Mouse (Mus musculus): Measurements from ENCODE around the gene Haghl. TPM values are rescaled to one million over a fixed set of nuclear protein-coding genes. Genes with fewer than 3 reads are reported as not detected.

Gene Haghl
- polyA plus RNA-seq, 1 experiment from 2014 or later, result 57.7 TPM

DNA sequence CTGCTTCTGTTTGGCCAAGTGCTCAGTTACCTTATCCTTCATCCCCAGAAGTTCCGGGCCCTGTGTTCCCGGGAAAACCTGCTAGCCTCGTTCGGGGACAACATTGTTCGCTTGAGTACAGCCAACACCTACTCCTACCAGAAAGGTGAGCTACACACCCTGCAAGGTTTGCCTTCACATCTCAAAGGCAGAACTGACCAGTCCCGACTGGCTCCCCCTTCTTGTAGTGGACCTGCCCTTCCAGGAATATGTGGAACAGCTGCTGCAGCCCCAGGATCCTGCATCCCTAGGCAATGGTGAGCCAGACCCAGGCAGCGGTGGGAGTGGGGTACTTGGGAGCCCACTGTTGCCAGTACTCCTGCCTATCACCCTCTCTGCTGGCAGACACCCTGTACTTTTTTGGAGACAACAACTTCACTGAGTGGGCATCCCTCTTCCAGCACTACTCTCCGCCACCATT lies 44.1 kb upstream of the Haghl start:
- ATAC-seq (ENCODE audit: low read depth), result no peak
- Histone ChIP-seq H3K27ac (ENCODE audit: low read length) (peak overlapping the region; percentile 92), H3K4me1 (replicated peaks; ENCODE audit: control insufficient read depth, insufficient read depth, low read length) (peaks cover 44% of the 10 kb centered on the region), H3K36me3 (ENCODE audit: control insufficient read depth, insufficient read depth, low read length) (peaks cover 14% of the 10 kb centered on the region), H3K27me3 (ENCODE audit: control insufficient read depth, insufficient read depth, low read depth, low read length) (no peaks in the 10 kb centered on the region), H3K4me3 (ENCODE audit: low read length) (peak overlapping the region; percentile 72), H3K4me2 (ENCODE audit: low read depth, low read length) (peak overlapping the region; percentile 84), H3K9ac (ENCODE audit: low read length) (peak overlapping the region; percentile 85), H3K9me3 (ENCODE audit: control insufficient read depth, low read length) (no peaks in the 10 kb centered on the region)
- WGBS, result 32% methylated on average over 8 of the region's 8 CpGs

DNA sequence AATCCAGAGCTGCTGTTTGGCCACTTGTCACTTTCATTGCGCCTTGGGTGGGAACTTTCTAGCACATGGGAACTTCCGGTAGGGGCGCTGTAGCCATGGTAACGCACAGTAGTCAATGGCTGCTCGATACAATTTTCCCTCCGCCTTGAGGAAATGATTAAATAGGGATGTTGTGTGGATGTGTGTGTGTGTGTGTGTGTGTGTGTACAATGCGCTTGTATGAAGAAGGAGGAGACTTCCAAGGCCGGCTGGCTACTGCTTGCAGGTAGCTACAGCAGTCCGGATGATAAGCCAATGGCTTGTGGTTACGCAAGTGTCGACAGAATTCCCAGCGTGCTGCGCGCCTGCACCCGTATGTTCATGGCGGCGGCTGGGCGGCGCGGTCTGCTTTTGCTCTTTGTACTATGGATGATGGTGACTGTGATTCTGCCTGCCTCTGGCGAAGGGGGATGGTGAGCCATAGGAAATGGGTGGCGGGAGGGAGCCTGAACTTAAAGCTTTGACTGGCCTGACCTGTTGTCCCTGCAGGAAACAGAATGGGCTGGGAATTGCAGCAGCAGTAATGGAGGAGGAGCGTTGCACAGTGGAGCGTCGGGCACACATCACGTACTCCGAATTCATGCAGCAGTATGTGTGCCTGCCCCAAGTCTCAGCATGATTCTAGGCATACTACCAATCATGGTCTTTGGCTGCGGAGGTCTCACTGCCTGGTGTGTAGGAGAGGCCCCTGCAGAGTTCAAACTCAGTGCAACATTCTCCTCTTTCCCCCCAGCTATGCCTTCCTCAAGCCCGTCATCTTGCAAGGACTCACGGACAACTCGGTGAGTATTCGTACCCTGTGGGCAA lies 43.5 kb upstream of the Haghl start, which contains the start of gene Jmjd8:
Gene Jmjd8 (plus strand): TSS at position 156 of the 846 bp plus-strand sequence.
- Histone ChIP-seq H3K9ac (ENCODE audit: low read length) (peak within 1 kb of the TSS; percentile 85), H3K4me3 (ENCODE audit: low read length) (peak within 1 kb of the TSS; percentile 72), H3K27me3 (ENCODE audit: control insufficient read depth, insufficient read depth, low read depth, low read length) (no peaks in the 10 kb centered on the region), H3K9me3 (ENCODE audit: control insufficient read depth, low read length) (no peaks in the 10 kb centered on the region), H3K36me3 (ENCODE audit: control insufficient read depth, insufficient read depth, low read length) (peaks cover 14% of the 10 kb centered on the region), H3K27ac (ENCODE audit: low read length) (peak within 1 kb of the TSS; percentile 92), H3K4me2 (ENCODE audit: low read depth, low read length) (peak within 1 kb of the TSS; percentile 84), H3K4me1 (replicated peaks; ENCODE audit: control insufficient read depth, insufficient read depth, low read length) (peaks cover 44% of the 10 kb centered on the region)
- peak; percentile 23 for ATAC-seq (ENCODE audit: low read depth)
- WGBS, result 0% methylated on average over 32 of the region's 32 CpGs

DNA sequence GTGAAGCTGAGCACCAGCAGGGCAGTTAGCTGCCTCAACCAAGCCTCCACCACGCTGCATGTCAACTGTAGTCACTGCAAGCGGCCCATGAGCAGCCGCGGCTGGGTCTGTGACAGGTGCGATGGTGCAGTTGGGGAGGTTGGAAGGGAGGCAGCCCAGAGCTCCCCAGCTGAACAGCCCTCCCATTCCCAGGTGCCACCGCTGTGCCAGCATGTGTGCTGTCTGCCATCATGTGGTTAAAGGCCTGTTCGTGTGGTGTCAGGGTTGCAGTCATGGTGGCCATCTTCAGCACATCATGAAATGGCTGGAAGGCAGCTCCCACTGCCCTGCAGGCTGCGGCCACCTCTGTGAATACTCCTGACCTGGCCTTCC lies 42.7 kb upstream of the Haghl start:
- Histone ChIP-seq H3K36me3 (ENCODE audit: control insufficient read depth, insufficient read depth, low read length) (peaks cover 14% of the 10 kb centered on the region), H3K9me3 (ENCODE audit: control insufficient read depth, low read length) (no peaks in the 10 kb centered on the region), H3K9ac (ENCODE audit: low read length) (peak overlapping the region; percentile 85), H3K27ac (ENCODE audit: low read length) (peak overlapping the region; percentile 92; the same call in 1 of the 2 replicates), H3K4me1 (replicated peaks; ENCODE audit: control insufficient read depth, insufficient read depth, low read length) (peaks cover 46% of the 10 kb centered on the region), H3K4me2 (ENCODE audit: low read depth, low read length) (peak overlapping the region; percentile 84), H3K4me3 (ENCODE audit: low read length) (peak overlapping the region; percentile 72), H3K27me3 (ENCODE audit: control insufficient read depth, insufficient read depth, low read depth, low read length) (no peaks in the 10 kb centered on the region)
- 82% methylated on average over 8 of the region's 8 CpGs for WGBS
- ATAC-seq (ENCODE audit: low read depth), result no peak

DNA sequence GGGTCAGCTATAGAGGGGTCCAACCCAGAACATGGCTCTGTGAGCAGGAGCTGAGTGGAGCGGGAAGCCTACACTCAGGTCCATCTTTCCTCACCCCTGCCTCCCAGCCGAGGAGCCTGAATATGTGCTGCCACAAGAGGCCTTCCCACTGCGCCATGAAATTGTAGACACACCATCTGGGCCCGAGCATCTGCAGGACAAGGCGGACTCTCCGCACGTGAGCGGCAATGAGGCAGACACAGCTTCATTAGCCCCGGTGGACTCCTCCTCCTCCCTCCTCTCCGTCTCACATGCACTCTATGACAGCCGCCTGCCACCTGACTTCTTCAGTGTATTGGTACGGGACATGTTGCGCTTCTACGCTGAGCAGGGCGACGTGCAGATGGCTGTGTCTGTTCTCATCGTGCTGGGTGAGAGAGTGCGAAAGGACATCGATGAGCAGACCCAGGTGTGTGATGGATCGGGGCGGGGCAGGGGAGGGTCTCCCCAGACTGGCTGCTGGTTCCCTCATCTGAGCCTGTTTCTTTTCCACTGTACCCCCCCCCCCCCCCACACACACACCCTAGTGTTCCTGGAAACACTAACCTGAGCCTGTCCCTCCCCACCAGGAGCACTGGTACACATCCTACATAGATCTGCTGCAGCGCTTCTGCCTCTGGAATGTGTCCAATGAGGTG lies 42.2 kb upstream of the Haghl start:
- no peak overlapping the region for H3K4me3 ChIP-seq (ENCODE audit: low read length)
- ATAC-seq (ENCODE audit: low read depth), result no peak
- peaks cover 46% of the 10 kb centered on the region for H3K4me1 ChIP-seq (replicated peaks; ENCODE audit: control insufficient read depth, insufficient read depth, low read length)
- no peak overlapping the region for H3K4me2 ChIP-seq (ENCODE audit: low read depth, low read length)
- no peak overlapping the region for H3K9ac ChIP-seq (ENCODE audit: low read length)
- H3K36me3 ChIP-seq (ENCODE audit: control insufficient read depth, insufficient read depth, low read length), result peaks cover 14% of the 10 kb centered on the region
- no peak overlapping the region for H3K27ac ChIP-seq (ENCODE audit: low read length)
- H3K27me3 ChIP-seq (ENCODE audit: control insufficient read depth, insufficient read depth, low read depth, low read length), result no peaks in the 10 kb centered on the region
- no peaks in the 10 kb centered on the region for H3K9me3 ChIP-seq (ENCODE audit: control insufficient read depth, low read length)
- 89% methylated on average over 22 of the region's 22 CpGs for WGBS

DNA sequence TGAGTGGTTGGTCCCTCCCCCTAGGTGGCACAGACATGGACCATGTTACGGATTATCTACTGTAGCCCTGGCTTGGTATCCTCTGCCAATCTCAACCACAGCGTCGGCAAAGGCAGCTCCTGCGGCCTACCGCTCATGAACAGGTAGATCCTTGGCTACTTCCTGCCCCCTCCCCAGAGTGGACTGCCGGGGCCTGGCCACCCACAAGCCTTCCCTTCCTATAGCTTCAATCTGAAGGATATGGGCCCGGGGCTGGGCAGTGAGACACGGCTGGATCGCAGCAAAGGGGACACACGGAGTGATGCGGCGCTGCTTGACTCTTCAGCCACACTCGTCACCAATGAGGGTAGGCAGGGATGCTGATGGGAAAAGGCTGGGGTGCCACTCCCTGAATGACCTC lies 41.5 kb upstream of the Haghl start:
- H3K27ac ChIP-seq (ENCODE audit: low read length), result no peak overlapping the region
- peaks cover 14% of the 10 kb centered on the region for H3K36me3 ChIP-seq (ENCODE audit: control insufficient read depth, insufficient read depth, low read length)
- 95% methylated on average over 13 of the region's 13 CpGs for WGBS
- H3K9ac ChIP-seq (ENCODE audit: low read length), result no peak overlapping the region
- H3K4me2 ChIP-seq (ENCODE audit: low read depth, low read length), result no peak overlapping the region
- H3K4me3 ChIP-seq (ENCODE audit: low read length), result no peak overlapping the region
- no peaks in the 10 kb centered on the region for H3K27me3 ChIP-seq (ENCODE audit: control insufficient read depth, insufficient read depth, low read depth, low read length)
- no peak for ATAC-seq (ENCODE audit: low read depth)
- peaks cover 44% of the 10 kb centered on the region for H3K4me1 ChIP-seq (replicated peaks; ENCODE audit: control insufficient read depth, insufficient read depth, low read length)
- no peaks in the 10 kb centered on the region for H3K9me3 ChIP-seq (ENCODE audit: control insufficient read depth, low read length)

DNA sequence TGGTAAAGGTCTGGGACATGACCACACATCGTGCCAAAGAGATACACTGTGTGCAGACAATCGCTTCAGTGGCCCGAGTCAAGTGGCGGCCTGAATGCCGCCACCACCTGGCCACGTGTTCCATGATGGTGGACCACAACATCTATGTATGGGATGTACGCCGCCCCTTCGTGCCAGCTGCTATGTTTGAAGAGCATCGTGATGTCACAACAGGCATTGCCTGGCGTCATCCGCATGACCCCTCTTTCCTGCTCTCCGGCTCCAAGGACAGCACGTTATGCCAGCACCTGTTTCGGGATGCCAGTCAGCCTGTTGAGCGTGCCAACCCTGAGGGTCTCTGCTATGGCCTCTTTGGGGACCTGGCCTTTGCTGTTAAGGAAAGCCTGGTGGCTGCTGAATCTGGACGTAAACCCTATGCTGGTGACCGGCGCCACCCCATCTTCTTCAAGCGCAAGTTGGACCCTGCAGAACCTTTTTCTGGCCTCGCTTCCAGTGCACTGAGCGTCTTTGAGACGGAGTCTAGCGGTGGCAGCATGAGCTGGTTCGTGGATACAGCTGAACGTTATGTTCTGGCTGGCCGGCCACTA lies 40.6 kb upstream of the Haghl start:
- Histone ChIP-seq H3K4me3 (ENCODE audit: low read length) (no peak overlapping the region), H3K36me3 (ENCODE audit: control insufficient read depth, insufficient read depth, low read length) (peaks cover 9% of the 10 kb centered on the region), H3K4me2 (ENCODE audit: low read depth, low read length) (no peak overlapping the region), H3K4me1 (replicated peaks; ENCODE audit: control insufficient read depth, insufficient read depth, low read length) (peaks cover 35% of the 10 kb centered on the region), H3K9me3 (ENCODE audit: control insufficient read depth, low read length) (no peaks in the 10 kb centered on the region), H3K27me3 (ENCODE audit: control insufficient read depth, insufficient read depth, low read depth, low read length) (no peaks in the 10 kb centered on the region), H3K27ac (ENCODE audit: low read length) (no peak overlapping the region), H3K9ac (ENCODE audit: low read length) (no peak overlapping the region)
- no peak for ATAC-seq (ENCODE audit: low read depth)
- WGBS, result 92% methylated on average over 27 of the region's 27 CpGs

DNA sequence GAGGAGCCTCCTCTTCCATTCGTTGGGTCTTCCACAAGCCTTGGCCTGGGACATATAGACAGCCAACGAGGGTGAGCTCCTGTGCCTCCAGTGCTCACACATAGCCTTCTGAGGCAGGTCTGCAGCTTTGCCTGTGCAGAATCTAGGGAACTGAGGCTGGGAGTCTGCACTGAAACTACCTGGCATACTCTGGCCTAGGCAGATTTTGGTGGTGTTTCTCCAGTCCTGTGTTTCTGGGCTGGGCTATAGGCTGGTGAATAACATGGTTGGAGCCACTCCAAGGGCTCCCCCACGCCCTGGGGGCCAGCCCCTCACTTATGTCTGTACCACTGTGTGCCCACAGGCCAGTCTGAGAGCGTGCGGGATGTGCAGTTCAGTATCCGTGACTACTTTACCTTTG lies 39.8 kb upstream of the Haghl start:
- ATAC-seq (ENCODE audit: low read depth), result no peak
- Histone ChIP-seq H3K27ac (ENCODE audit: low read length) (no peak overlapping the region), H3K4me1 (replicated peaks; ENCODE audit: control insufficient read depth, insufficient read depth, low read length) (peaks cover 28% of the 10 kb centered on the region)

DNA sequence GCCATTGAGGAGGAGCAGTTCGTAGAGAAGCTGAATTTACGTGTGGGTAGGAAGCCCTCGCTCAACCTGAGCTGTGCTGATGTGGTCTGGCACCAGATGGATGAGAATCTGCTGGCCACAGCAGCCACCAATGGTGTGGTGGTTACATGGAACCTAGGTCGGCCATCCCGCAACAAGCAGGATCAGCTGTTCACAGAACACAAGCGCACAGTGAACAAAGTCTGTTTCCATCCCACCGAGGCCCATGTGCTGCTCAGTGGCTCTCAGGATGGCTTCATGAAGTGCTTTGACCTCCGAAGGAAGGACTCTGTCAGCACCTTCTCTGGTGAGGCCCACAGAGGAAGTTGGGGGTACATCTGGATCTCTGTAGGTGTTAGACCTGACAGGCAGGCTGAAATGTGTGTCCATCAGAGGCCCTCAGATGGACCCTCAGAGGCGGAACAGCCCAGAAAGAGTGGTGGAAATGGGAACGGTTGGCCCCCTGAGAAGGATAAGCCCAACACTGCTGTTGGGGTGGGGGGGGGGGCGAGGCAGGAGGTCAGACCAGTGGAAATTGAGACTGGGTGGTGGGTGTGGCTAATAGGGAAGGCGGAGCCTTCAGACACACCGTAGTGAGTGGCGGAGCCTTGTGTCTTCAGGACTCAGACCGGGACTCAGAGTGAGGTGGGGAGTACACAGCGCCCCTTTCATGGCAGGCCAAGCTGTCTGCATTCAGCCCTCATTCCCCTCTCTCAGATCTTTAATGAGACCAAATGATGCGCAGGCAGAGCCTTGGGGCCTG lies 39.1 kb upstream of the Haghl start:
- H3K9ac ChIP-seq (ENCODE audit: low read length), result peak overlapping the region; percentile 79; the same call in 1 of the 2 replicates
- WGBS, result 66% methylated on average over 17 of the region's 17 CpGs
- H3K4me2 ChIP-seq (ENCODE audit: low read depth, low read length), result peak overlapping the region; percentile 89
- H3K4me3 ChIP-seq (ENCODE audit: low read length), result peak overlapping the region; percentile 62
- H3K4me1 ChIP-seq (replicated peaks; ENCODE audit: control insufficient read depth, insufficient read depth, low read length), result peaks cover 22% of the 10 kb centered on the region
- peaks cover 10% of the 10 kb centered on the region for H3K27me3 ChIP-seq (ENCODE audit: control insufficient read depth, insufficient read depth, low read depth, low read length)
- H3K9me3 ChIP-seq (ENCODE audit: control insufficient read depth, low read length), result no peaks in the 10 kb centered on the region
- no peaks in the 10 kb centered on the region for H3K36me3 ChIP-seq (ENCODE audit: control insufficient read depth, insufficient read depth, low read length)
- no peak for ATAC-seq (ENCODE audit: low read depth)
- no peak overlapping the region for H3K27ac ChIP-seq (ENCODE audit: low read length)

More for the DNA sequence above, 39.8 kb upstream of the Haghl start:
- WGBS, result 82% methylated on average over 6 of the region's 6 CpGs
- 0 out of 2 replicates have a peak, but pooled peaks cover 2% of the 10 kb centered on the region for H3K36me3 ChIP-seq (ENCODE audit: control insufficient read depth, insufficient read depth, low read length)
- no peak overlapping the region; the same call in 1 of the 2 replicates for H3K4me2 ChIP-seq (ENCODE audit: low read depth, low read length)
- no peak overlapping the region for H3K4me3 ChIP-seq (ENCODE audit: low read length)
- peaks cover 3% of the 10 kb centered on the region for H3K27me3 ChIP-seq (ENCODE audit: control insufficient read depth, insufficient read depth, low read depth, low read length)
- H3K9me3 ChIP-seq (ENCODE audit: control insufficient read depth, low read length), result no peaks in the 10 kb centered on the region
- no peak overlapping the region for H3K9ac ChIP-seq (ENCODE audit: low read length)
